Mouse (Mus musculus): ENCODE measurements around the gene Col27a1. TPM values are rescaled to one million over a fixed set of nuclear protein-coding genes. Genes with fewer than 3 reads are reported as not detected.

The Col27a1 gene
- polyA plus RNA-seq (2015; fragmentation: Illumina TruSeq; extraction: RNeasy Lipid Tissue Mini Kit (QIAGEN cat#74804); ENCODE audit: insufficient read depth, low replicate concordance), result 4.7 TPM

DNA sequence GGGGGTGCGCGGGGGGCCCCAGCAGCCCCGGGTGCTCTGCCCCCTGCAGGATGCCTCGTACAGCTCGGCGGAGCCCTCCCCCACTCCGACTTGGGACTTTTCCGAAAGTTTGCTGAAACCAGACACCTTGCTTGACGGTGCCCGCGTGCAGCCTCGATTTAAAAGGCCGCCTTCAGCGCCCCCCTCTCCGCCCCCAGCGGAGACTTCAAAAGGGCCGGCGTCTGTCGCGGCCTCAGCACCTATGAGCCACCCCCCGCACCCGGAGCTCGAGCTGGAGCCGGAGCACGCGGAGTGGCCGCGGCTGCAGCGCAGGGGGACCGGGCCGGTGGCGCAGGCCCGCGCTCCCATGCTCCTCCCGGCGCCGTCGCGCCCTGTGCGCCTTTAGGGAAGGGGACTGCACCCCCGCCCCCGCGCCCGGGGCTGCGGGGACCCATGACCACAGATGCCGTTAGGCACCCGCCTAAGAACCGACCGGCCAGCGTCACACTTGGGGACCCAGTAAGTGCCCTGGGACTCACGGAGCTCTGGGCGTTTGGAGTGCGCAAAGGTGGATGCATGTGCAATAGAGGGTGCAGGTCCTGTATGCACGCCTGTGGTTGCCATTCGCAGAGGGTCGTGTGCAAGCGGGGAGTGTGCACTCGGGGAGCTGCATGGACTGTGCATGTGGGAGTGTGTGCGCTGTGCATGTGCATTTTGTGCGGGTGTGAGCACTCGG, at the start of gene Col27a1:
Gene Col27a1 (plus strand): TSS at position 98 of the 715 bp plus-strand sequence.

DNA sequence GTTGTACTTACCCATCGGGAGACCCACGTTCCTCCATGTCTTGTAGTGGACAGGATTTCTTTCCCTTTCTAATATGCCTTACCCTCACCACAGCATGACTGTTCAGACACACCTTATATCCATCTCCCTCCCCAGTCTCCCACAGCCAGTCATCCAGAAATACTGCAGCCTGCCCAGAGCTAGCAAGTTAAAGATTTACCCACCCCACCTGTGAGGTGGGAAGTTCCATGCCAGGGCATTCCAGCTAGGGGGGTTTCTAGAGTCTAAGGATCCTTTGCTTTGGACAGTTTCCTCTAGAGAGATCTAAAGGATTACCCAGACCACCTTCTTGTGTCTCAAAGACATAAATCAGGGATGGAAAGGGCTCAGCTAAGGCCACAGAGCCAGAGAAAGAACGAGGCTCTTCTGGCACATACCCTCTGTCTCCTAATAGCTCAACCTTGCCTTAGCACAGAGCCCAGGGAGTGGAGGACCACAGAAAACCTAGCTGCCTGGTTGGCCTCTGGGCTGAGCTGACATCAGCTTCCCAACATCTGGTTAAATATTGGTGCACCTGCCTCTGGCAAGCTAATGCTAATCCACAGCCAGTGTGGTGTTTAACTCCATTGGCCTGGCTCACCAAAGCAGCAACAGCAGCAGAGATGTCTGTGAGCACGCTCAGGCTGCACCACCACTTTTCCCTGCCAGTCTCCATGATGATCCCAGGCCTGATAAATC, 41.7 kb upstream of the Col27a1 start, which contains the start of gene Kif12:
Gene Kif12 (minus strand): TSS at position 163 of the 717 bp plus-strand sequence.

DNA sequence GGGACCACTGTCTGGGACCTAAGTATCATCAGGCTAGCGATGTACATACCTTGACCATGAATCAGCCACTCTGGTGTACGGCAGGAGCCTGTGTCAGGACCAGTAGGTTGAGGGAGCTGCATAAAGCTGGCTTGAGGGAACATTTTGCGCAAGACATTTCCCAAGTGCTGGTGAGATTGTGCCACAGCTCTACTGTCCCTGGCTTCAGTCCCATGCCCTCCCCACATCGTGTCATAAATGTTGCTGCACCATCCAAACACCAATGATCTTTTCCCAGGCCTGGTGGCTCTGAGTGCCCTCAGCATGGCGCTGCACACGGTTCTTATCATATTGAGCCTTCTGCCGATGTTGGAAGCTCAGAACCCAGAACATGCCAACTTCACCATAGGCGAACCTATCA, 130.5 kb downstream of the Col27a1 start, which contains the start of gene Orm1:
Gene Orm1 (plus strand): TSS at position 266 of the 400 bp plus-strand sequence.

DNA sequence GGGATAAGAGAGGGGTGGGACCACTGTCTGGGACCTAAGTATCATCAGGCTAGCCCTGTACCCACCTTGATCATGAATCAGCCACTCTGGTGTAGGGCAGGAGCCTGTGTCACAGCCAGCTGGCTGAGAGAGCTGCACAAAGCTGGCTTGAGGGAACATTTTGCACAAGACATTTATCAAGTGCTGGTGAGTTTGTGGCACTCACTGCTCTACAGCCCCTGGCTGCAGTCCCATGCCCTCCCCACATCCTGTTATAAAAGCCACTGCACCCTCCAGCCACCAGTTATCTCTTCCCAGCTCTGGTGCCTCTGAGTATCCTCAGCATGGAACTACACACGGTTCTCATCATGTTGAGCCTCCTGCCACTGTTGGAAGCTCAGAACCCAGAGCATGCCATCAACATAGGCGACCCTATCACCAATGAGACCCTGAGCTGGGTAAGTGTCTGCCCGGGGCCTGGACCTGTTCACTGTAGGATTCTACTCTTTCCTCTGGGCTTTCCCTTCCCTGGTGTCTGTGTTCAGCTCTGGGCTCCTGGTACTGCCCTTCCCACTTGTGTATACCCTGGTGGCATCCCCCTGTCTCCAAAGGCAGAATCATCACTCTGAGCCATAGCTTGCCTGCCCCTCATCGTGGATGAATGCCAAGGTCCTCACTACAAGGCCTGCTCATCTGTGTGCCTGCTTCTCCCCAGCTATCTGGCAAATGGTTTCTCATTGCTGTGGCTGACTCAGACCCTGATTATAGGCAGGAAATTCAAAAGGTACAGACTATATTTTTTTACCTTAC, 142.3 kb downstream of the Col27a1 start, which contains the start of gene Orm3:
Gene Orm3 (plus strand): TSS at position 286 of the 789 bp plus-strand sequence.

DNA sequence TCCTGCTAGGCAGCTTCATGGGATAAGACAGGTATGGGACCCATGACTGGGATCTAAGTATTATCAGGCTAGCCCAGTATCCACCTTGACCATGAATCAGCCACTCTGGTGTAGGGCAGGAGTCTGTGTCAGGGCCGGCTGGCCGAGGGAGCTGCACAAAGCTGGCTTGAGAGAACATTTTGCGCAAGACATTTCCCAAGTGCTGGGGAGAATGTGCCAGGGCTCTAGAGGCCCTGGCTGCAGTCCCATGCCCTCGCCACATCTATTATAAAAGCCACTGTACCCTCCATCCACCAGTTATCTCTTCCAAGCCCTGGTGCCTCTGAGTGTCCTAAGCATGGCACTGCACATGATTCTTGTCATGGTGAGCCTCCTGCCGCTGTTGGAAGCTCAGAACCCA, 148.3 kb downstream of the Col27a1 start, which contains the start of gene Orm2:
Gene Orm2 (plus strand): TSS at position 300 of the 400 bp plus-strand sequence.

Other genes starting within 250 kb of the Col27a1 start
- 0.99 TPM for gene Zfp618, start 248.4 kb upstream of the Col27a1 start, polyA plus RNA-seq (2015; fragmentation: Illumina TruSeq; extraction: RNeasy Lipid Tissue Mini Kit (QIAGEN cat#74804); ENCODE audit: insufficient read depth, low replicate concordance)
- gene Ambp, start 59.2 kb upstream of the Col27a1 start, polyA plus RNA-seq (2015; fragmentation: Illumina TruSeq; extraction: RNeasy Lipid Tissue Mini Kit (QIAGEN cat#74804); ENCODE audit: insufficient read depth, low replicate concordance), result not detected
- gene Kif12, start 41.9 kb upstream of the Col27a1 start, polyA plus RNA-seq (2015; fragmentation: Illumina TruSeq; extraction: RNeasy Lipid Tissue Mini Kit (QIAGEN cat#74804); ENCODE audit: insufficient read depth, low replicate concordance), result not detected
- 0.47 TPM for gene Orm1, start 130.6 kb downstream of the Col27a1 start, polyA plus RNA-seq (2015; fragmentation: Illumina TruSeq; extraction: RNeasy Lipid Tissue Mini Kit (QIAGEN cat#74804); ENCODE audit: insufficient read depth, low replicate concordance)
- not detected for gene Orm3, start 142.2 kb downstream of the Col27a1 start, polyA plus RNA-seq (2015; fragmentation: Illumina TruSeq; extraction: RNeasy Lipid Tissue Mini Kit (QIAGEN cat#74804); ENCODE audit: insufficient read depth, low replicate concordance)
- 0.47 TPM for gene Orm2, start 148.4 kb downstream of the Col27a1 start, polyA plus RNA-seq (2015; fragmentation: Illumina TruSeq; extraction: RNeasy Lipid Tissue Mini Kit (QIAGEN cat#74804); ENCODE audit: insufficient read depth, low replicate concordance)
- gene Akna, start 189.3 kb downstream of the Col27a1 start, polyA plus RNA-seq (2015; fragmentation: Illumina TruSeq; extraction: RNeasy Lipid Tissue Mini Kit (QIAGEN cat#74804); ENCODE audit: insufficient read depth, low replicate concordance), result 58.4 TPM